In the genomic region with DNA sequence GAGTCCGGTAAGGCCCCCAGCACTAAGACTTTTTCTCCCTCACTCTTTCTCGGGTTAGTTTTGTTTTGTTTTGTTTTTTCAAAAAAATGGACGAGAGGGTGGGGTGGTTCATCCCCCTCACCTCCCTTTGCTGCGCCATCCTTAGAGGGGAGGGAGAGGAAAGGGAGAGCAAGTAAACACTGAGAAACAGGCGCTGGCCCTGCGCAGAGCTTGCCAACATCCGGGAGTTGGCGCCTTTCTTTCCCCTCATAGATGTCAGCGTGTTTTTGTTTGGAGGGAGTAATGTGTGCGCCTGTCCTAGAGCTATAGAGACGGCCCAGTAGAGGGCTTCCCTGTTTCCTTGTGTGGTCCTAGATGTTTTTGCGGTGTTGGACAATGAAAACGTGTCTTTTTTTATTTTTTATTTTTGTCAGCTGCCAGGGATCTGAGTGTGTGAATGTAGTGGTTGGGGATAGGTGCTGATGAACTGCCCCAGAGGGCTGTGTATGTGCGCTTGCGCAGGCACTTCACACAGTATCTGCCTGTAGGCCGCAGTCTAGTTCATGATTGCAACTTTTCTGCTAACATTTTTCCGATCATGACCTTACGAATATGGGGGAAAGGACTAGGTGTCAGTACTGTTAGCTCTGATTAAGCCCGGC, we compare ENCODE assay signal across 8 mouse cellular contexts. TPM values are rescaled to one million over a fixed set of nuclear protein-coding genes. Genes with fewer than 3 reads are reported as not detected.
A peak's percentile ranks its signal among the peaks of the same experiment; 100 is the strongest.
DNase-seq lines count a peak whose midpoint lies in the region; ATAC-seq and TF ChIP-seq lines count a peak whose summit lies in the region.

No protein-coding gene starts in this region.

- H3K79me2 ChIP-seq in CH12.LX (replicated peaks; ENCODE audit: control insufficient read depth, extremely low read depth, insufficient read depth, poor library complexity, severe bottlenecking) = peaks cover 36% of the 10 kb centered on the region

- peak overlapping the region; percentile 65 for H3K27ac ChIP-seq in CH12.LX (ENCODE audit: insufficient read depth, low read depth)
- H3K27ac ChIP-seq in forebrain, embryonic 12.5 days = peak overlapping the region; percentile 100
- H3K27ac ChIP-seq in heart, embryonic 16.5 days (ENCODE audit: low read length) = peak overlapping the region; percentile 100
- H3K27ac ChIP-seq in liver, embryonic 15.5 days (replicated peaks) = peak overlapping the region; percentile 89
- peak overlapping the region; percentile 97 for H3K27ac ChIP-seq in neural tube, embryonic 12.5 days
- H3K27ac ChIP-seq in stomach, postnatal 0 days (replicated peaks) = peak overlapping the region; percentile 100

- peak overlapping the region; percentile 48 for H3K4me2 ChIP-seq in CH12.LX (ENCODE audit: insufficient read depth, low read depth, poor library complexity, severe bottlenecking)
- H3K4me2 ChIP-seq in forebrain, embryonic 12.5 days = peak overlapping the region; percentile 78
- H3K4me2 ChIP-seq in heart, embryonic 16.5 days (ENCODE audit: low read depth, low read length) = peak overlapping the region; percentile 92
- H3K4me2 ChIP-seq in liver, embryonic 15.5 days = peak overlapping the region; percentile 98
- peak overlapping the region; percentile 80 for H3K4me2 ChIP-seq in neural tube, embryonic 12.5 days (replicated peaks)
- peak overlapping the region; percentile 82 for H3K4me2 ChIP-seq in stomach, postnatal 0 days (replicated peaks; ENCODE audit: low read depth)

- H3K4me3 ChIP-seq in CH12.LX (replicated peaks in 1 of 3; ENCODE audit: low read depth in 2 of 3, low read length in 2 of 3, poor library complexity in 1 of 3) = peak overlapping the region; percentile 69 to 86 (median 75)
- H3K4me3 ChIP-seq in forebrain, embryonic 12.5 days (replicated peaks) = peak overlapping the region; percentile 62
- peak overlapping the region; percentile 91 for H3K4me3 ChIP-seq in heart, embryonic 16.5 days (ENCODE audit: low read length)
- H3K4me3 ChIP-seq in liver, embryonic 15.5 days (replicated peaks) = peak overlapping the region; percentile 71
- peak overlapping the region; percentile 72 for H3K4me3 ChIP-seq in neural tube, embryonic 12.5 days
- H3K4me3 ChIP-seq in stomach, postnatal 0 days (ENCODE audit: low read depth, low read length) = peak overlapping the region; percentile 72

- no peak for TF ChIP-seq RAD21 in CH12.LX (IDR thresholded peaks at IDR 0.05; ENCODE audit: low read depth, low read length)

- H3K9me3 ChIP-seq in CH12.LX (replicated peaks; ENCODE audit: low read length) = no peaks in the 10 kb centered on the region
- H3K9me3 ChIP-seq in forebrain, embryonic 12.5 days = no peaks in the 10 kb centered on the region
- no peaks in the 10 kb centered on the region for H3K9me3 ChIP-seq in heart, embryonic 16.5 days (replicated peaks; ENCODE audit: control insufficient read depth, low read length)
- no peaks in the 10 kb centered on the region for H3K9me3 ChIP-seq in liver, embryonic 15.5 days (replicated peaks)
- H3K9me3 ChIP-seq in neural tube, embryonic 12.5 days = no peaks in the 10 kb centered on the region
- no peaks in the 10 kb centered on the region for H3K9me3 ChIP-seq in stomach, postnatal 0 days (ENCODE audit: control insufficient read depth, low read length)

- H3K9ac ChIP-seq in CH12.LX (ENCODE audit: insufficient read depth, low read depth) = peak overlapping the region; percentile 88
- H3K9ac ChIP-seq in forebrain, embryonic 12.5 days = peak overlapping the region; percentile 91
- H3K9ac ChIP-seq in heart, embryonic 16.5 days (ENCODE audit: low read length) = peak overlapping the region; percentile 95
- H3K9ac ChIP-seq in liver, embryonic 15.5 days = peak overlapping the region; percentile 69
- H3K9ac ChIP-seq in neural tube, embryonic 12.5 days = peak overlapping the region; percentile 94
- H3K9ac ChIP-seq in stomach, postnatal 0 days (ENCODE audit: low read length) = peak overlapping the region; percentile 84

- peak; percentile 62 for DNase-seq in CH12.LX (ENCODE audit: extremely low read depth)
- DNase-seq in c-Kit-positive CD71-positive TER-119-positive erythroid progenitor cells, embryonic 14.5 days (ENCODE audit: low spot score) = peak; percentile 43
- DNase-seq in kidney, postnatal 36 days = peak; percentile 79 to 82
- peak; percentile 83 for DNase-seq in stomach, postnatal 0 days (ENCODE audit: low spot score)

- TF ChIP-seq CTCF in CH12.LX (conservative IDR thresholded peaks at IDR 0.05 in 1 of 2, IDR thresholded peaks at IDR 0.05 in 1 of 2; ENCODE audit: low read depth in 2 of 2, low read length in 2 of 2) = no peak
- peak; percentile 20; the same call in 1 of the 2 replicates for TF ChIP-seq CTCF in stomach, postnatal 0 days (IDR thresholded peaks at IDR 0.05; ENCODE audit: low read depth)

- 1% methylated on average over 19 of the region's 19 CpGs for WGBS in forebrain, embryonic 12.5 days
- 2% methylated on average over 19 of the region's 19 CpGs for WGBS in heart, embryonic 16.5 days
- 4% methylated on average over 19 of the region's 19 CpGs for WGBS in liver, embryonic 15.5 days (ENCODE audit: insufficient replicate concordance)
- 8% methylated on average over 19 of the region's 19 CpGs for WGBS in neural tube, embryonic 12.5 days
- under 1% methylated on average over 19 of the region's 19 CpGs for WGBS in stomach, postnatal 0 days

- no peak for TF ChIP-seq EP300 in CH12.LX (IDR thresholded peaks at IDR 0.05; ENCODE audit: low read length)
- no peak for TF ChIP-seq EP300 in stomach, postnatal 0 days (optimal IDR thresholded peaks at IDR 0.05)

- dilution Hi-C loops in CH12.LX (cut with MboI; ENCODE audit: extremely low pct_ligation_motif_present, extremely low pct_unique_long_range_greater_than_20kb, low sequenced_read_pairs) = no loop called here

- TF ChIP-seq POLR2A in CH12.LX (IDR thresholded peaks at IDR 0.05; ENCODE audit: low read depth, low read length) = no peak

- peaks cover 2 to 62% of the 10 kb centered on the region in 2 experiments; a peak in 2 of 4 replicates for H3K4me1 ChIP-seq in CH12.LX (ENCODE audit: control insufficient read depth in 1 of 2, insufficient read depth in 2 of 2)
- H3K4me1 ChIP-seq in forebrain, embryonic 12.5 days = peaks cover 39% of the 10 kb centered on the region
- peaks cover 56% of the 10 kb centered on the region for H3K4me1 ChIP-seq in heart, embryonic 16.5 days (ENCODE audit: control insufficient read depth, insufficient read depth, low read length)
- H3K4me1 ChIP-seq in liver, embryonic 15.5 days (replicated peaks) = peaks cover 71% of the 10 kb centered on the region
- peaks cover 42% of the 10 kb centered on the region for H3K4me1 ChIP-seq in neural tube, embryonic 12.5 days
- H3K4me1 ChIP-seq in stomach, postnatal 0 days (replicated peaks; ENCODE audit: control insufficient read depth, insufficient read depth) = peaks cover 3% of the 10 kb centered on the region; the same call in 1 of the 2 replicates

- in situ Hi-C loops in CH12.LX (cut with MboI; ENCODE audit: low pct_ligation_motif_present, low pct_unique_long_range_greater_than_20kb, low sequenced_read_pairs) = no loop called here

- ATAC-seq in forebrain, embryonic 12.5 days (ENCODE audit: low FRiP score) = peak; percentile 78
- peak; percentile 61 for ATAC-seq in heart, embryonic 16.5 days (replicated peaks; ENCODE audit: extremely low read depth, insufficient read depth, low FRiP score)
- peak; percentile 30 for ATAC-seq in liver, embryonic 15.5 days (ENCODE audit: insufficient read depth)
- peak; percentile 73 for ATAC-seq in neural tube, embryonic 12.5 days (ENCODE audit: low FRiP score, low read depth)
- peak; percentile 77 for ATAC-seq in stomach, postnatal 0 days (ENCODE audit: low FRiP score, low TSS enrichment)

- H3K27me3 ChIP-seq in CH12.LX (replicated peaks) = no peaks in the 10 kb centered on the region
- H3K27me3 ChIP-seq in forebrain, embryonic 12.5 days = no peaks in the 10 kb centered on the region
- H3K27me3 ChIP-seq in heart, embryonic 16.5 days (ENCODE audit: control insufficient read depth, insufficient read depth, low read length) = no peaks in the 10 kb centered on the region
- no peaks in the 10 kb centered on the region for H3K27me3 ChIP-seq in liver, embryonic 15.5 days
- H3K27me3 ChIP-seq in neural tube, embryonic 12.5 days (replicated peaks) = no peaks in the 10 kb centered on the region
- no peaks in the 10 kb centered on the region for H3K27me3 ChIP-seq in stomach, postnatal 0 days (ENCODE audit: control insufficient read depth, insufficient read depth, low read length)

- H3K36me3 ChIP-seq in CH12.LX (replicated peaks in 1 of 2; ENCODE audit: control insufficient read depth in 1 of 2, insufficient read depth in 1 of 2, low read length in 1 of 2) = peaks cover 0 to 21% of the 10 kb centered on the region in 2 experiments
- H3K36me3 ChIP-seq in forebrain, embryonic 12.5 days (replicated peaks) = peaks cover under 1% of the 10 kb centered on the region; the same call in 1 of the 2 replicates
- no peaks in the 10 kb centered on the region; the same call in 1 of the 2 replicates for H3K36me3 ChIP-seq in heart, embryonic 16.5 days (ENCODE audit: control insufficient read depth, insufficient read depth)
- no peaks in the 10 kb centered on the region; the same call in 1 of the 2 replicates for H3K36me3 ChIP-seq in liver, embryonic 15.5 days (replicated peaks)
- H3K36me3 ChIP-seq in neural tube, embryonic 12.5 days = no peaks in the 10 kb centered on the region
- H3K36me3 ChIP-seq in stomach, postnatal 0 days (ENCODE audit: control insufficient read depth, insufficient read depth, low read length) = no peaks in the 10 kb centered on the region

RNA-seq across cellular contexts. Expression of a gene that starts 37.0 kb away (rescaled TPM):
- 56.4 and 57.6 TPM in 2 replicates for total RNA-seq in CH12.LX (2012; rRNA removed)
- 38.0 and 38.2 TPM in 2 replicates for total RNA-seq in CH12.LX (2014; rRNA removed)
- 75.7 and 79.5 TPM in 2 replicates for polyA plus RNA-seq in CH12.LX (2012; ENCODE audit: insufficient read length, low read depth)
- polyA plus RNA-seq in forebrain, embryonic 12.5 days (2016; fragmentation: Nextera tagmentation; extraction: Ambion mirVana) = 112 and 123 TPM in 2 replicates
- polyA plus RNA-seq in heart, embryonic 16.5 days (2015; fragmentation: Nextera tagmentation; extraction: Ambion mirVana) = 41.0 and 46.5 TPM in 2 replicates
- polyA plus RNA-seq in liver, embryonic 15.5 days (2015; fragmentation: Nextera tagmentation; extraction: Ambion mirVana) = 30.1 and 33.6 TPM in 2 replicates
- polyA plus RNA-seq in neural tube, embryonic 12.5 days (2016; fragmentation: Nextera tagmentation; extraction: Ambion mirVana) = 82.7 and 86.1 TPM in 2 replicates
- polyA plus RNA-seq in stomach, postnatal 0 days (2015; fragmentation: Nextera tagmentation; extraction: Ambion mirVana) = 20.7 and 21.9 TPM in 2 replicates

RNA-seq across cellular contexts. Expression of a gene that starts 37.2 kb away (rescaled TPM):
- 3.9 and 5.6 TPM in 2 replicates for total RNA-seq in CH12.LX (2012; rRNA removed)
- total RNA-seq in CH12.LX (2014; rRNA removed) = 5.2 and 6.6 TPM in 2 replicates
- 3.2 and 4.9 TPM in 2 replicates for polyA plus RNA-seq in CH12.LX (2012; ENCODE audit: insufficient read length, low read depth)
- polyA plus RNA-seq in forebrain, embryonic 12.5 days (2016; fragmentation: Nextera tagmentation; extraction: Ambion mirVana) = 6.5 and 7.3 TPM in 2 replicates
- polyA plus RNA-seq in heart, embryonic 16.5 days (2015; fragmentation: Nextera tagmentation; extraction: Ambion mirVana) = 5.9 and 7.0 TPM in 2 replicates
- 1.6 and 1.7 TPM in 2 replicates for polyA plus RNA-seq in liver, embryonic 15.5 days (2015; fragmentation: Nextera tagmentation; extraction: Ambion mirVana)
- 5.0 and 6.3 TPM in 2 replicates for polyA plus RNA-seq in neural tube, embryonic 12.5 days (2016; fragmentation: Nextera tagmentation; extraction: Ambion mirVana)
- polyA plus RNA-seq in stomach, postnatal 0 days (2015; fragmentation: Nextera tagmentation; extraction: Ambion mirVana) = 6.8 and 7.0 TPM in 2 replicates

RNA-seq across cellular contexts. Expression of a gene that starts 47.5 kb away (rescaled TPM):
- total RNA-seq in CH12.LX (2012; rRNA removed) (1.9 and 2.6 TPM in 2 replicates), CH12.LX (2014; rRNA removed) (1.7 and 1.9 TPM in 2 replicates)
- polyA plus RNA-seq in CH12.LX (2012; ENCODE audit: insufficient read length, low read depth) = 2.9 and 3.3 TPM in 2 replicates
- 4.4 and 4.8 TPM in 2 replicates for polyA plus RNA-seq in forebrain, embryonic 12.5 days (2016; fragmentation: Nextera tagmentation; extraction: Ambion mirVana)
- 1.9 and 3.2 TPM in 2 replicates for polyA plus RNA-seq in heart, embryonic 16.5 days (2015; fragmentation: Nextera tagmentation; extraction: Ambion mirVana)
- polyA plus RNA-seq in liver, embryonic 15.5 days (2015; fragmentation: Nextera tagmentation; extraction: Ambion mirVana) = 22.9 and 31.8 TPM in 2 replicates
- polyA plus RNA-seq in neural tube, embryonic 12.5 days (2016; fragmentation: Nextera tagmentation; extraction: Ambion mirVana) = 4.1 and 5.3 TPM in 2 replicates
- 0.99 and 1.2 TPM in 2 replicates for polyA plus RNA-seq in stomach, postnatal 0 days (2015; fragmentation: Nextera tagmentation; extraction: Ambion mirVana)

Comparison
In these comparisons a context has a peak if more than half of its experiments do, and no peak if none do; other contexts are left out.
1. Peak in every context shown above with its lines: DNase-seq, ATAC-seq, H3K4me3 ChIP-seq and H3K27ac ChIP-seq.
2. H3K4me2 ChIP-seq: peak in every context shown above with its lines; median percentile 98 in liver, embryonic 15.5 days; 92 in heart, embryonic 16.5 days; 82 in stomach, postnatal 0 days; 80 in neural tube, embryonic 12.5 days; 78 in forebrain, embryonic 12.5 days; 48 in CH12.LX.